Mouse (Mus musculus): ENCODE data around the gene Ear14.

GRCm38 (mm10) chr14:51250348-51250747 is 47.2 kb downstream of the Ear14 start:
- no peak for TF ChIP-seq CTCF (IDR thresholded peaks at IDR 0.05; ENCODE audit: control insufficient read depth, insufficient read depth, insufficient read length)
- TF ChIP-seq MYOG (IDR thresholded peaks at IDR 0.05; ENCODE audit: control insufficient read depth, extremely low read depth, insufficient read length): no peak
- no peak for TF ChIP-seq MYOD1 (IDR thresholded peaks at IDR 0.05; ENCODE audit: control insufficient read depth, insufficient read length, low read depth)
- TF ChIP-seq USF1 (IDR thresholded peaks at IDR 0.05; ENCODE audit: low read depth): no peak
- no peak for TF ChIP-seq FOSL1 (IDR thresholded peaks at IDR 0.05; ENCODE audit: insufficient read depth, low read length, poor library complexity, severe bottlenecking)
- TF ChIP-seq MAX (IDR thresholded peaks at IDR 0.05): no peak
